Mouse (Mus musculus) neutrophil, adult 59 days (primary cell): ENCODE measurements around the gene Scd3. TPM values are rescaled to one million over a fixed set of nuclear protein-coding genes. Genes with fewer than 3 reads are reported as not detected.

Experiments
- total RNA-seq, 2 experiments: library from RNA; stranded (reverse); gene quantifications; 1 replicate in 1 of 2; 2 replicates in 1 of 2; pipeline ENCODE4 v1.2.4; 2023

The Scd3 gene
- not detected for total RNA-seq

GRCm38 (mm10) chr19:44203015-44203564 lies at the start of gene Scd3:
Gene Scd3, plus strand, starts transcription at chr19:44203269.

DNA sequence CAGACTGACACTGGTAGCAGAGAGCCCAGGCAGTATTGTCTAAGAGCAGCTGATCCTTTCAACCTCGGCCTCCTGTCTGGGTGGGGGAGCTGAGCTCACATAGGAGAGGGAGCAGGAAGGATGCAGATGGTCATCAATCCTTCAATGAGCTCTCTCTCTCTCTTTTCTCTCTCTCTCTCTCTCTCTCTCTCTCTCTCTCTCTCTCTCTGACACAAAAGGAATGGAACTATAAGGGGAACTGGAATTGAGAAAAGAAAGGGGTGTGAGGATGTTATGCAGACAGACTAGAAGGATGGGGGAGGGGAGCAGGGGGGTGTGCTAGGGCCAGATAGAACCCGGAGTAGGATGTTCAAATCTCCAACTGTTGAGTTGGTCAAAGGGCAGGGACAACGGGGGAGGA lies 10.7 kb upstream of the Scd3 start, which contains the start of gene Pkd2l1:
Pkd2l1 (minus strand) TSS at position 101 of the 400 bp plus-strand sequence.

DNA sequence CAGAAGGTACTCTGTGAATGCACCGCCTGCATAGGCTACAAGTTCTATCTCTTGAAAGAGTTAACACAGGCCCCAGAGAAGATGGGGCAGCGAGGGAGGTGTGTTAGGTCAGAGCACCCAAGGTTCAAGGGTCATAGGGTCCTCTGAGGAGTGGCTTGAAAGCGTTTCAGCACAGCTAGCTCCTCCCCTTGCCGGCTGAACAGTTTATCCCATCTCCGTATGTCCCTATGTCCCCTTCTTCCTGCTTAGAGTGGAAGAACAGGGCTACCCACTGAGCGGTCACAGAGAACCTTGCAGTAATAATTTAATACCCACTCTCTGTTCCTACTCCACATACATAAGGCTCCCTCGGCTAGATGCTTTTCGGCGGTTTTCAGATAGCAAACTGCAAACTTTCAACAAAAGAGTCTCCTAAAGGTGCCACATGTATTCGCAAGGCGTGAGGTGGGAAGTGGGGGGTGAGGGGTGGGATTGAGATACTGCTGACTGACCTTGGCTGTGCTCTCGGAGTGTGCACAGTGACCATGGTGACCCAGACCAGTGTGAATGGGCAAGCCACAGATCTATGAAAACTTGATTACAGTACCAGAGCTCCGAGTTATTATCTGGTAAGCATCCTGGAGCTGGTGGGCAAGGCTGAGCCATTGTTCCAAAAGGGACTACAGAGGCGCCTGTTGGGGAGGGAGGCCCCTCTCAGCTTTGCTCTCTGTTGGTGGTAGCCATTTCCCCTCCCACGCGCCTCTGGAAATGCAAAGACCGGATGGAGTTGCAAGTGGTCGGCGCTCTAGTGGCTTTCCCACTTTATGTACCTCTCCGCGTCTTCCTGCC lies 90.1 kb downstream of the Scd3 start, which contains the start of gene Scd2:
Scd2 (plus strand) TSS at position 734 of the 828 bp plus-strand sequence.

Other genes with a start within 250 kb of the Scd3 start
- under 1 TPM in 1 of 2 experiments, not detected in 1; 0.18 TPM for gene Cpn1, start 216.7 kb upstream of the Scd3 start, total RNA-seq
- gene Cyp2c23, start 174.1 kb upstream of the Scd3 start, total RNA-seq = not detected
- gene Erlin1, start 133.5 kb upstream of the Scd3 start, total RNA-seq = 10 to 100 TPM; 29.6 to 41.3 TPM
- gene Chuk, start 95.8 kb upstream of the Scd3 start, total RNA-seq = 10 to 100 TPM; 33.1 to 39.0 TPM
- 10 to 100 TPM; 10.2 to 10.4 TPM for gene Cwf19l1, start 67.4 kb upstream of the Scd3 start, total RNA-seq
- 10 to 100 TPM; 47.9 to 52.1 TPM for gene Bloc1s2, start 56.8 kb upstream of the Scd3 start, total RNA-seq
- not detected for gene Pkd2l1, start 10.8 kb upstream of the Scd3 start, total RNA-seq
- 10 to 100 TPM; 12.2 to 13.1 TPM for gene Scd2, start 90.4 kb downstream of the Scd3 start, total RNA-seq
- under 1 TPM; 0.11 to 0.26 TPM for gene Scd4, start 129.8 kb downstream of the Scd3 start, total RNA-seq
- 1 to 10 TPM; 6.4 to 6.6 TPM for gene Scd1, start 204.6 kb downstream of the Scd3 start, total RNA-seq